Mouse (Mus musculus) olfactory bulb, adult 2 months (tissue): ENCODE data around the gene Ntn5.

ENCODE experiments used
- CTCF ChIP-seq: fragments of 200-500 bp; IDR thresholded peaks from 2 replicates; pipeline ENCODE4 v1.5.1; 2012; ENCODE audit warnings: low read depth, mild to moderate bottlenecking, low read length, moderate library complexity; ENCODE audit not compliant: insufficient read depth
- POLR2A ChIP-seq: fragments of 200-500 bp; IDR thresholded peaks from 2 replicates; pipeline ENCODE4 v1.6.1; 2012; ENCODE audit warnings: mild to moderate bottlenecking, low read depth, low read length, moderate library complexity; ENCODE audit not compliant: insufficient read depth

GRCm38 (mm10) chr7:45719180-45719579 lies 35.4 kb downstream of the Ntn5 start:
- TF ChIP-seq CTCF (no peak), POLR2A (no peak)
